Mouse (Mus musculus) heart, embryonic 16.5 days (tissue): ENCODE data around the gene Itpr1. TPM values are rescaled to one million over a fixed set of nuclear protein-coding genes. Genes with fewer than 3 reads are reported as not detected.

Experiments used
- ATAC-seq: fragments of 200-750 bp; cut with Nextera tagmentation; replicated peaks from 2 replicates; pipeline ENCODE4 v1.8.0; 2017; ENCODE audit warnings: moderate number of reproducible peaks; ENCODE audit not compliant: insufficient read depth, low FRiP score; ENCODE audit errors: extremely low read depth
- H3K27ac ChIP-seq: fragments of 300-500 bp; sonication (generic); 2 replicates; pipeline ENCODE4 v1.5.1; 2014; ENCODE audit warnings: mild to moderate bottlenecking, low read length, control low read depth, moderate library complexity
- H3K27me3 ChIP-seq: fragments of 300-500 bp; sonication (generic); 2 replicates; pipeline ENCODE4 v1.6.1; 2014; ENCODE audit warnings: low read length, mixed read lengths; ENCODE audit not compliant: control insufficient read depth, insufficient read depth
- H3K36me3 ChIP-seq: fragments of 300-500 bp; sonication (generic); 2 replicates; pipeline ENCODE4 v1.6.1; 2014; ENCODE audit not compliant: control insufficient read depth, insufficient read depth
- H3K4me1 ChIP-seq: fragments of 300-500 bp; sonication (generic); 2 replicates; pipeline ENCODE4 v1.6.1; 2014; ENCODE audit warnings: low read length, mixed read lengths; ENCODE audit not compliant: control insufficient read depth, insufficient read depth
- H3K4me2 ChIP-seq: fragments of 300-500 bp; sonication (generic); 2 replicates; pipeline ENCODE4 v1.6.1; 2014; ENCODE audit warnings: low read depth, mild to moderate bottlenecking, control low read depth, low read length
- H3K4me3 ChIP-seq: fragments of 300-500 bp; sonication (generic); 2 replicates; pipeline ENCODE4 v1.5.1; 2014; ENCODE audit warnings: mild to moderate bottlenecking, control low read depth, low read length
- H3K9ac ChIP-seq: fragments of 300-500 bp; sonication (generic); 2 replicates; pipeline ENCODE4 v1.6.1; 2014; ENCODE audit warnings: low read length, control low read depth
- H3K9me3 ChIP-seq: fragments of 300-500 bp; sonication (generic); replicated peaks from 2 replicates; pipeline ENCODE4 v1.6.1; 2016; ENCODE audit warnings: low read length; ENCODE audit not compliant: control insufficient read depth
- WGBS: fragments of 180-500 bp; shearing (Covaris S2); extraction: QIAGEN DNeasy Blood & Tissue Kit; methylation state at CpG from one replicate; pipeline ENCODE4 v1.1.7; 2014; 5-methylcytosine and 5-hydroxymethylcytosine counted together
- polyA plus RNA-seq: library from polyadenylated mRNA; unstranded; fragments of >200 nt; fragmentation: Nextera tagmentation; extraction: Ambion mirVana; gene quantifications from 2 replicates; pipeline ENCODE4 v1.2.1, GENCODE M21; 2015

The Itpr1 gene
- polyA plus RNA-seq, 1 experiment from 2014 or later = 10.8 TPM

DNA sequence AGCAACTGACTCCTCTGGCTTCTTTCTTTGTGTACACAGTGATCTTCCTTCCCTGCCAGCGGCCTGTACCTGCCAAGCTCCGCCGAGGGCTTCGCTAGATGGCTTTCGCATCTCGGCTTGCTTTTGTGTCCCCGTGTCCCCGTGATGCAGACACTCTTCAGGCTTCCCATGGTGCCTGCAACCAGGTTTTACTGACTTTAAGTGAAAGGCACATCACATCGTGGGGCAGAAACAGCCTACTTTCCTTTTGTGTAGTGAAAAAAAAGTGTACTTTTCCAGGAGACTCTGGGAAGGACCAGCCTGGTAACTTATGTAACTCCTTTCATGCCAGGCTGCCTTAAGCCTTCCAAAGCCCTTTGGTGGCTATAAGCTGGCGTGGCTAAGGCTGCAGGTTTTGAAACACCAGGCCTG lies 113.9 kb downstream of the Itpr1 start:
- peaks cover 30% of the 10 kb centered on the region for H3K4me1 ChIP-seq
- 0 out of 2 replicates have a peak overlapping the region, but pooled peaks have one; percentile 2 for H3K4me2 ChIP-seq
- no peak for ATAC-seq
- peak overlapping the region; percentile 18; the same call in 1 of the 2 replicates for H3K27ac ChIP-seq
- no peaks in the 10 kb centered on the region for H3K9me3 ChIP-seq
- no peaks in the 10 kb centered on the region for H3K36me3 ChIP-seq
- 77% methylated on average over 10 of the region's 10 CpGs for WGBS
- no peak overlapping the region for H3K9ac ChIP-seq
- H3K27me3 ChIP-seq = no peaks in the 10 kb centered on the region
- H3K4me3 ChIP-seq = no peak overlapping the region

DNA sequence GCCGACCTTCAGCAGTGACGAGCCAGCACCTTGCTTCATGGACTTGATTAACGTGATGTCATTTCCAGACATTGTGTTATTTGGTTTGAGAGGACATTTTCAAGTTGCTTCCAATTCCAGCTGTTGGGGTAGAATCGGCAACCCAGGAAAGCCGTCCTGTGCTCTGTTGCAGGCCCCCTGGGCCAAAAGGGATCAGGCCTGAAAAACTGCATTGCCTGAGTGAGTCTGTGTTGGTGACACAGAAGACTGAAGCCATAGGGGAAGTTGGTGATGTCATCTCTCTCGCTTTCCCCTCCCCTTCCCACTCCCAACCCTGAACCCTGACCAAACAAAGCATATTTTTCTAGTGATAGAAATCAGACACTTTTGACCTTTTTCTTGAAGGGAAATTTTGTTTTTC lies 114.7 kb downstream of the Itpr1 start:
- Histone ChIP-seq H3K27me3 (no peaks in the 10 kb centered on the region), H3K9ac (no peak overlapping the region), H3K4me2 (no peak overlapping the region), H3K27ac (peak overlapping the region; percentile 50; the same call in 1 of the 2 replicates), H3K4me3 (no peak overlapping the region), H3K36me3 (no peaks in the 10 kb centered on the region), H3K9me3 (no peaks in the 10 kb centered on the region), H3K4me1 (peaks cover 31% of the 10 kb centered on the region)
- 68% methylated on average over 6 of the region's 6 CpGs for WGBS
- ATAC-seq = no peak

DNA sequence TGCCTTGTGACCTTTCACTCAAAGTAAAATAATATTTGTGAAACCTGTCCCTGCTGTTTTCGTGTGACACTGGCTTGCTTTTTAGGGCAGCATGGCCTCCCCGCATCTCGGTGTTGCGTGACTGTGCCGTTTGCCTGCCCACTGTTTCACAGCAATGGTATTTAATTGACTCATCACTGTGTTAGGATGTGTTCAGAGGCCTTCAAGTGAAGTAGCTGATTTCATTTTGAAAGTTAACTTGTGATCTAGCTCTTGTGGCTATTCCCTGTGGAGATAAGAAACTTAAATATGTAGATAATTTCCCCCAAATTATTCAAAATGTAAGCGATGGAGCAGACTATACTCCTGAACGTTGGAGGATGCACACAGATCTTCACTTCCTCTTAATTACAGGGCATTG lies 115.4 kb downstream of the Itpr1 start:
- ATAC-seq = no peak
- Histone ChIP-seq H3K27me3 (no peaks in the 10 kb centered on the region), H3K36me3 (no peaks in the 10 kb centered on the region), H3K9ac (no peak overlapping the region), H3K4me2 (no peak overlapping the region), H3K9me3 (no peaks in the 10 kb centered on the region), H3K4me1 (peaks cover 31% of the 10 kb centered on the region), H3K4me3 (no peak overlapping the region), H3K27ac (no peak overlapping the region; the same call in 1 of the 2 replicates)
- WGBS = 80% methylated on average over 7 of the region's 7 CpGs

DNA sequence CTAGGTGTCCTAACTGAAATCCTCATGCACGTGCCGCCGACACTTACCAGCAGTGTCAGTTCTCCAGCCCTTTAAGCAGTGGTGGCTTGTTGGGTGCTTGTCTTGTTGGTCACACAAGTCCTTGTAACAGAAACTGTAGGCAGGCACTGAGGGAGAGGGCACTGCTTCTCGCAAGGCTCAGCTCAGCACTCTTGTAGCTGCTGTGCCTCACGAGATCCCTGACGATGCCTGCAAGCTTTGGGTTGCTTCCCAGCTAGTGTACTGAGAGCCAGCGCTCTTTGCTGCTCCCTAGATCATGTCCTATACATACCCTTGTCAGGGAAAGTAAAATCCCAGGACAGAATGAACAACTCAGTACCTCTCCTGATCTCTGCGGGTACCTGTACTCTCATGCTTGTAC lies 117.6 kb downstream of the Itpr1 start:
- Histone ChIP-seq H3K4me2 (no peak overlapping the region), H3K27me3 (no peaks in the 10 kb centered on the region), H3K36me3 (no peaks in the 10 kb centered on the region), H3K9ac (peak overlapping the region; percentile 4; the same call in 1 of the 2 replicates), H3K4me3 (no peak overlapping the region), H3K9me3 (no peaks in the 10 kb centered on the region), H3K27ac (peak overlapping the region; percentile 20), H3K4me1 (peaks cover 34% of the 10 kb centered on the region)
- 0 out of 2 replicates have a peak, but pooled peaks have one; percentile 60 for ATAC-seq
- WGBS = 53% methylated on average over 8 of the region's 8 CpGs

DNA sequence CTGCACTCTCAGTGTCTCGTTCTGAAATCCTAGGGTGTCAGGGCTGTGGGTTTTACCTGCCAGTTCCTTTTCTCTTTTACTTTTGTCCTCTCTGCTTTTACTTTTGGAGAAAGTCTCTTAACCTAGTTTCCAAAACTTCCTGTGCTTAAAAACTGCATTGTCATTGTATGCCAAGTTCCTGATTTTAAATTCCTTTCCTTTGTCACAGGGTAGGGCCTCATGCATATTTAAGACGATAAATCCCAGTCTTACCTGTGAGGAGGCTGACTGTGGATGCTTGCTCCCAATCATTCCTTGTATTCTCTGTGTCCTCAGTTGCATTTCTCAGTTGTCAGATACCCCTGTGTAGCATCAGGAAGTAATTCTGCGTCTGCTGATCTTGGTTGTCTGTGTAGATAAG lies 118.4 kb downstream of the Itpr1 start:
- Histone ChIP-seq H3K4me1 (peaks cover 26% of the 10 kb centered on the region), H3K4me2 (no peak overlapping the region), H3K9me3 (no peaks in the 10 kb centered on the region), H3K27ac (no peak overlapping the region), H3K36me3 (no peaks in the 10 kb centered on the region), H3K9ac (no peak overlapping the region), H3K4me3 (no peak overlapping the region), H3K27me3 (no peaks in the 10 kb centered on the region)
- WGBS = 57% methylated on average over 3 of the region's 3 CpGs
- no peak for ATAC-seq

DNA sequence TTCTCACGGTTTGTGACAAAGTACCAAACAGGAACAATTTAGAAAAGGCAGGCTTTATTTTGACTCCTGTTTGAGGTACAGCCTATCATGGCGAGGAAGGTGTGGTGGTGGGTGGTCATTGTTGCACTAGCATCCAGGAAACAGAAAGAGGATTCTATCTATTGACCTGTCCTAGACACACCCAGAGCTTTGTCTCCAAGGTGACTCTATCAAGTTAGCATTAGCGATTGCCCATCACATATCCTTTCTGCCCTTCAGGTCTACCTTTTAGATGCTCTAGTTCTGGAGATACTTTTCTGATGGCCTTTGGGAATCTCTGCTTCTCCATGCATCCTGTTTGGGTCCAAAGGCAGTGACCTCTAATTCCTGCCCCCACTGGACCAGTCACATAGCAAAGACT lies 121.2 kb downstream of the Itpr1 start:
- no peak overlapping the region for H3K9ac ChIP-seq
- ATAC-seq = no peak
- no peak overlapping the region for H3K4me2 ChIP-seq
- peaks cover 21% of the 10 kb centered on the region for H3K4me1 ChIP-seq
- 80% methylated on average over 3 of the region's 3 CpGs for WGBS
- no peaks in the 10 kb centered on the region for H3K36me3 ChIP-seq
- H3K27me3 ChIP-seq = no peaks in the 10 kb centered on the region
- no peak overlapping the region for H3K4me3 ChIP-seq
- no peak overlapping the region for H3K27ac ChIP-seq
- no peaks in the 10 kb centered on the region for H3K9me3 ChIP-seq

DNA sequence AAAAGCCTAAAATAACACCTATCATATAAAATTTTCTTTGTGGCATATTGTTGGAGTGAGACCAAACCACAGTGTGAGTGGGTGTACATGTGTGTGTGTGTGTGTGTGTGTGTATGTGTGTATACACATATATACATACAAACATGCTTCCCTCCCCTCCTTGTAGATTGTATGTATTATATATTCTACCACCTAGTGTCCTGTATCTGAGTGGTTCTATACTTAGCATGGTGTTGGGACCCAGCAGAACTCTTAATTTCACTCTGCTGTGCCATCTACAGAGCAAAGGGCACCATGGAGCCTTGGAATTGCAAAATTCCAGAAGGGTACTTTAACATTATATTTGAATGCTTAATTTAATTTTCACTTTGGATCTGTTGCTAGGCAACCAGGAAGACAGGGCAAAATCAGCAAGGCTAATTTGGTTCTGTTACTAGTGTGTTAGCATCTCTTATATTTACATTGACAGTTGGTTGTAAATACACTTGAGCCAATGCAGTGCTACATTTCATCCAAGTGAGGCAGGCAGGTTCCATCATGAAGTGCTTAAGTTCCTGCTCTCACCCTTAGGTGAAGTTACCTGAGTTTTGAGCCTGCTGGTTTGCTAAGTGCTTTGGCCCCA lies 122.4 kb downstream of the Itpr1 start:
- no peak overlapping the region for H3K9ac ChIP-seq
- H3K4me1 ChIP-seq = peaks cover 18% of the 10 kb centered on the region
- no peak overlapping the region for H3K4me3 ChIP-seq
- no peak overlapping the region for H3K4me2 ChIP-seq
- no peak for ATAC-seq
- peaks cover 3% of the 10 kb centered on the region; the same call in 1 of the 2 replicates for H3K36me3 ChIP-seq
- no peaks in the 10 kb centered on the region for H3K27me3 ChIP-seq
- H3K27ac ChIP-seq = no peak overlapping the region
- no peaks in the 10 kb centered on the region for H3K9me3 ChIP-seq

DNA sequence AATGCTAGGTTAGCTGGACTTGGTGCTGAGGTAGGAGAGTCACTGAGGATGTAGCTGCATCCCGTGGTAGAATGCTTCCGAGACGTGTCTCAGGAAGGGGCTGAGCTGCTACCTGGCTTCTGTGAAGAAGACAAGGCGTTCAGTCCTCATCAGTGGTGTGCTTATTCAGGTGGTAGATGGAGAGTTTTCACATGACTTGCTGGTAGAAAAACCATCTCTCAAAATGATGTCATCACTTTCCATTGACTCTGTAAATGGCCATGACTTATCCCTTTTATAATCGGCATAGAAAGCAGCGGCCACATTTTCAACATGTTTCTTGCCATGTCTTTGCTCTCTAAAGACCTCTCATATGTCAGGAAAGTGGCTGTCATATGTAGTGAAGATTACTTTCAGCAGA lies 123.6 kb downstream of the Itpr1 start:
- H3K27ac ChIP-seq = no peak overlapping the region
- H3K4me2 ChIP-seq = no peak overlapping the region
- no peaks in the 10 kb centered on the region for H3K9me3 ChIP-seq
- WGBS = 86% methylated on average over 6 of the region's 6 CpGs
- H3K4me1 ChIP-seq = peaks cover 10% of the 10 kb centered on the region
- H3K36me3 ChIP-seq = peaks cover 3% of the 10 kb centered on the region; the same call in 1 of the 2 replicates
- H3K27me3 ChIP-seq = no peaks in the 10 kb centered on the region
- no peak for ATAC-seq
- no peak overlapping the region for H3K4me3 ChIP-seq
- no peak overlapping the region for H3K9ac ChIP-seq

DNA sequence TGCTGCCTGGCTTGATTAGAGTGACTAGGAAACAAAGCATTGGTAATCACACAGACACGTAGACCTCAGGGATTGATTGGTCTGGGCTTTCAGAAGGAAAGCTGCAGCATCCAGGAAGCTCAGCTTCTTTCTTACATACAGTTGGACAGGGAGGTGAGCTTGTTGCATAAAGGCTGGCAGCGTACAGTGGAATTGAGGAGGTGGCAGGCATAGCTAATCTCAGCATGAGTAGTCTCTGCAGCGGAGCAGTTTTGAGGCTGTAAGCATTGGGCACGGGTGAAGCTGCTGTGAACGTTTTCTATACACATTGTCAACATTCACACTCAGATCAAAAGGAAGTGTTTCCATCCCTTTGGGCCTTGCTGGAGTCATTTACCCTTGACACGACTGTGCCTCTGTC lies 124.4 kb downstream of the Itpr1 start:
- H3K4me2 ChIP-seq = no peak overlapping the region
- ATAC-seq = no peak
- no peak overlapping the region for H3K27ac ChIP-seq
- H3K36me3 ChIP-seq = peaks cover 3% of the 10 kb centered on the region; the same call in 1 of the 2 replicates
- no peaks in the 10 kb centered on the region for H3K9me3 ChIP-seq
- peaks cover 8% of the 10 kb centered on the region for H3K4me1 ChIP-seq
- no peaks in the 10 kb centered on the region for H3K27me3 ChIP-seq
- no peak overlapping the region for H3K4me3 ChIP-seq
- H3K9ac ChIP-seq = no peak overlapping the region
- WGBS = 63% methylated on average over 6 of the region's 6 CpGs
